Mouse (Mus musculus): ENCODE results near the gene Il22ra1. TPM values are rescaled to one million over a fixed set of nuclear protein-coding genes. Genes with fewer than 3 reads are reported as not detected.

Il22ra1 gene
- total RNA-seq, 2 experiments from 2014 or later: 0.24 to 0.26 TPM

- intact Hi-C loops (cut with DNase I): no loop called here
- DNase-seq: no peak
Measured at GRCm38 (mm10) chr4:135730951-135731350, 3.0 kb downstream of the Il22ra1 start.

- DNase-seq: no peak
- intact Hi-C loops (cut with DNase I): no loop called here
Measured at GRCm38 (mm10) chr4:135733901-135734300, 5.9 kb downstream of the Il22ra1 start.

- intact Hi-C loops (cut with DNase I): no loop called here
- no peak for DNase-seq
Measured at GRCm38 (mm10) chr4:135736903-135737302, 8.9 kb downstream of the Il22ra1 start.

- intact Hi-C loops (cut with DNase I): no loop called here
Measured at GRCm38 (mm10) chr4:135738237-135738636, 10.3 kb downstream of the Il22ra1 start.

GRCm38 (mm10) chr4:135739148-135739547 is 11.2 kb downstream of the Il22ra1 start:
- DNase-seq: no peak
- intact Hi-C loops (cut with DNase I): no loop called here

More at GRCm38 (mm10) chr4:135738237-135738636, 10.3 kb downstream of the Il22ra1 start:
- DNase-seq: no peak

GRCm38 (mm10) chr4:135739672-135740071 is 11.7 kb downstream of the Il22ra1 start:
- DNase-seq: no peak
- intact Hi-C loops (cut with DNase I): no loop called here

- no peak for DNase-seq
- intact Hi-C loops (cut with DNase I): no loop called here
Measured at GRCm38 (mm10) chr4:135743520-135743919, 15.5 kb downstream of the Il22ra1 start.

GRCm38 (mm10) chr4:135744726-135745448 is 16.9 kb downstream of the Il22ra1 start:
- intact Hi-C loops (cut with DNase I): no loop called here
- DNase-seq: no peak

- no peak for DNase-seq
- intact Hi-C loops (cut with DNase I): no loop called here
Measured at GRCm38 (mm10) chr4:135745613-135746012, 17.6 kb downstream of the Il22ra1 start.

- intact Hi-C loops (cut with DNase I): no loop called here
- DNase-seq: no peak
Measured at GRCm38 (mm10) chr4:135750896-135751295, 22.9 kb downstream of the Il22ra1 start.

GRCm38 (mm10) chr4:135752106-135752778 is 24.3 kb downstream of the Il22ra1 start:
- no peak for DNase-seq
- intact Hi-C loops (cut with DNase I): no loop called here

GRCm38 (mm10) chr4:135752779-135753164 is 24.8 kb downstream of the Il22ra1 start:
- no peak for DNase-seq
- intact Hi-C loops (cut with DNase I): no loop called here

- DNase-seq: no peak
- intact Hi-C loops (cut with DNase I): no loop called here
Measured at GRCm38 (mm10) chr4:135758331-135758730, 30.4 kb downstream of the Il22ra1 start.

GRCm38 (mm10) chr4:135758825-135759224 is 30.9 kb downstream of the Il22ra1 start:
- intact Hi-C loops (cut with DNase I): no loop called here
- no peak for DNase-seq

GRCm38 (mm10) chr4:135759356-135759976 is 31.5 kb downstream of the Il22ra1 start, which contains the start of gene Myom3:
Gene Myom3 (plus strand): TSS chr4:135759715.
- intact Hi-C loops (cut with DNase I): no loop called here
- DNase-seq: no peak

- no peak for DNase-seq
- intact Hi-C loops (cut with DNase I): no loop called here
Measured at GRCm38 (mm10) chr4:135761048-135761447, 33.1 kb downstream of the Il22ra1 start.

GRCm38 (mm10) chr4:135761569-135761968 is 33.6 kb downstream of the Il22ra1 start:
- intact Hi-C loops (cut with DNase I): no loop called here
- DNase-seq: no peak

GRCm38 (mm10) chr4:135762251-135762906 is 34.4 kb downstream of the Il22ra1 start:
- intact Hi-C loops (cut with DNase I): no loop called here
- DNase-seq: peak; percentile 76

GRCm38 (mm10) chr4:135764700-135765099 is 36.7 kb downstream of the Il22ra1 start:
- intact Hi-C loops (cut with DNase I): no loop called here
- no peak for DNase-seq

GRCm38 (mm10) chr4:135765707-135766106 is 37.7 kb downstream of the Il22ra1 start:
- intact Hi-C loops (cut with DNase I): no loop called here
- DNase-seq: no peak

GRCm38 (mm10) chr4:135766976-135767375 is 39.0 kb downstream of the Il22ra1 start:
- intact Hi-C loops (cut with DNase I): no loop called here

More at GRCm38 (mm10) chr4:135766976-135767375, 39.0 kb downstream of the Il22ra1 start:
- peak; percentile 27 for DNase-seq

Data from left cerebral cortex, postnatal 4 days (tissue).